Mouse (Mus musculus) olfactory bulb, adult 2 months (tissue): Measurements from ENCODE around the gene Hist1h4k. TPM values are rescaled to one million over a fixed set of nuclear protein-coding genes. Genes with fewer than 3 reads are reported as not detected.
"Not testable (repeated sequence)": the region's sequence is repeated elsewhere in the genome, so short reads cannot be mapped to it uniquely, and the experiment has no call there.

Source experiments
- H3K27ac ChIP-seq: fragments of 200-500 bp; 2 replicates; pipeline ENCODE4 v1.5.1; 2012; ENCODE audit warnings: low read depth, low read length; ENCODE audit not compliant: insufficient read depth
- H3K4me1 ChIP-seq: fragments of 200-500 bp; 2 replicates; pipeline ENCODE4 v1.6.1; 2012; ENCODE audit warnings: low read length; ENCODE audit not compliant: control insufficient read depth, insufficient read depth
- H3K4me3 ChIP-seq: fragments of 200-500 bp; 2 replicates; pipeline ENCODE4 v1.5.1; 2012; ENCODE audit warnings: mild to moderate bottlenecking, low read depth, low read length, moderate library complexity; ENCODE audit not compliant: insufficient read depth
- CTCF ChIP-seq: fragments of 200-500 bp; IDR thresholded peaks from 2 replicates; pipeline ENCODE4 v1.5.1; 2012; ENCODE audit warnings: low read depth, mild to moderate bottlenecking, low read length, moderate library complexity; ENCODE audit not compliant: insufficient read depth
- POLR2A ChIP-seq: fragments of 200-500 bp; IDR thresholded peaks from 2 replicates; pipeline ENCODE4 v1.6.1; 2012; ENCODE audit warnings: mild to moderate bottlenecking, low read depth, low read length, moderate library complexity; ENCODE audit not compliant: insufficient read depth
- WGBS: fragments of 180-500 bp; shearing (Covaris S2); methylation state at CpG from one replicate; pipeline ENCODE4 v1.1.7; 2018; 5-methylcytosine and 5-hydroxymethylcytosine counted together
- polyA plus RNA-seq: library from polyadenylated mRNA; stranded (reverse); fragments of >200 nt; gene quantifications from 2 replicates; pipeline ENCODE4 v1.2.4, GENCODE M21; 2012; ENCODE audit warnings: low replicate concordance; ENCODE audit not compliant: missing spikeins, insufficient read depth, insufficient read length

Hist1h4k gene
- polyA plus RNA-seq, 1 experiment = not detected

- H3K4me3 ChIP-seq = no peak overlapping the region
- TF ChIP-seq POLR2A = no peak
- no peak for TF ChIP-seq CTCF
- H3K4me1 ChIP-seq = 0 out of 2 replicates have a peak, but pooled peaks cover 5% of the 10 kb centered on the region
- WGBS = 56% methylated on average over 5 of the region's 5 CpGs
- no peak overlapping the region for H3K27ac ChIP-seq
Measured at GRCm38 (mm10) chr13:21722993-21723836, 27.1 kb downstream of the Hist1h4k start.

GRCm38 (mm10) chr13:21722373-21722925, 27.9 kb downstream of the Hist1h4k start:
- Histone ChIP-seq H3K4me1 (0 out of 2 replicates have a peak, but pooled peaks cover 5% of the 10 kb centered on the region), H3K4me3 (peak overlapping the region; percentile 53), H3K27ac (peak overlapping the region; percentile 70)
- TF ChIP-seq POLR2A = no peak; the same call in 1 of the 2 replicates
- no peak for TF ChIP-seq CTCF
- 3% methylated on average over 11 of the region's 11 CpGs for whole genome bisulfite sequencing

GRCm38 (mm10) chr13:21721757-21722372, 28.4 kb downstream of the Hist1h4k start, which contains the start of gene Hist1h2bm:
Gene Hist1h2bm (plus strand): TSS chr13:21722044.
- H3K4me3 ChIP-seq = peak within 1 kb of the TSS; percentile 53
- H3K4me1 ChIP-seq = not testable (repeated sequence)
- WGBS = under 1% methylated on average over 37 of the region's 37 CpGs
- TF ChIP-seq POLR2A = peak; percentile 32; the same call in 1 of the 2 replicates
- peak within 1 kb of the TSS; percentile 70 for H3K27ac ChIP-seq

GRCm38 (mm10) chr13:21721107-21721756, 29.1 kb downstream of the Hist1h4k start:
- WGBS = 1% methylated on average over 28 of the region's 44 CpGs
- peak overlapping the region; percentile 52 for H3K4me3 ChIP-seq
- not testable (repeated sequence) for H3K27ac ChIP-seq, H3K4me1 ChIP-seq

- Histone ChIP-seq H3K4me3 (no peak overlapping the region), H3K27ac (no peak overlapping the region), H3K4me1 (0 out of 2 replicates have a peak, but pooled peaks cover 5% of the 10 kb centered on the region)
- WGBS = 68% methylated on average over 4 of the region's 4 CpGs
- TF ChIP-seq CTCF = no peak
- no peak for TF ChIP-seq POLR2A
Measured at GRCm38 (mm10) chr13:21718381-21719080, 31.8 kb downstream of the Hist1h4k start.

GRCm38 (mm10) chr13:21717397-21718357, 32.6 kb downstream of the Hist1h4k start, which contains the start of gene Hist1h3h:
Gene Hist1h3h (plus strand): TSS chr13:21717659.
- peak within 1 kb of the TSS; percentile 88 for H3K27ac ChIP-seq
- not testable (repeated sequence) for H3K4me1 ChIP-seq

GRCm38 (mm10) chr13:21716540-21717391, 33.5 kb downstream of the Hist1h4k start:
- H3K4me1 ChIP-seq = not testable (repeated sequence)
- under 1% methylated on average over 11 of the region's 38 CpGs for WGBS
- H3K27ac ChIP-seq = peak overlapping the region; percentile 88
- peak overlapping the region; percentile 54 for H3K4me3 ChIP-seq
- peak; percentile 11; the same call in 1 of the 2 replicates for TF ChIP-seq POLR2A

More at GRCm38 (mm10) chr13:21717397-21718357, 32.6 kb downstream of the Hist1h4k start, which contains the start of gene Hist1h3h:
- H3K4me3 ChIP-seq = peak within 1 kb of the TSS; percentile 60
- peak; percentile 55 for TF ChIP-seq POLR2A
- 2% methylated on average over 28 of the region's 56 CpGs for WGBS
